In the genomic region with DNA sequence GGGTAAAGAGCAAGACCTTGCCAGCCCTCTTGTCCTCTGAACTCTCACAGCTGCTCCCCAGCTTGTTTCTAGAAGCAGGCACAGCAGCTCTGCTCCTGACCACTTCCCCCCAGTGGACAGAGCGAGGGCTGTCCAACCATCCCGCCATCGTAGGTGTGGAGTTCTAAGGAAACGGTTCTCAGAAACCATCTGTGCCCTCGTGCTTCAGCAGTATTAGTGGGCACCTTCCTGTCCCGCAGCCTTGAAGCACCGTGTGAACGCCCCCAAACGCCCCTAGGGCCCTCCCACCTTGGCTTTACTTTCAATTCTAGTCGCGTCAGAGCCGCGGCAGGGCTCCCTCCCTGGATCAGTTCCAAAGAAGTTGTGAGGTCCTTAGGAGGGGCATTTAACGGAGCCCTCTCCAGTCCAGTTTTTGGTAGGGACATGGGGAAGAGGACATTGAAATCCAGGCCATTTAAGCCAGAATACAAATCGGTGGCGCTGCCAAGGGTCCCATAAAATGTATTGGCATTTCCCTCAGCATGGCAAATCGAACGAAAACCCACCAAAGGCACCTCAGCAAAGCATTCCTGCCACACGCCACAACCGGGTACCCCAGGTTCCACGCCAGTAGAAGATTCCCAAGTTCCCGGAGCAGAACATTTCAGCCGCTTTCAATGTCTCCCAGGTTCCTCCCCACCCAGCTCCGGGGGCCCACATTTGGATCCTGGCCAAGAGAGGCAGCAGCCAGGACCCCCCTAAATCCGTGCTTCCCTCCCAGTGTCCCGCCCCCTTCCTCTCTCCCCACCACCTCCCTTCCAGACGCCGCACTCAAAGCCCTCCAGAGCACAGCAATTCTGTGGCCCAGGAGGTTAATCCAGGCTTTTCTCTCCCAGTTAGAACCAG, we compare ENCODE assay signal across 9 mouse cellular contexts. TPM values are rescaled to one million over a fixed set of nuclear protein-coding genes. Genes with fewer than 3 reads are reported as not detected.
DNase-seq lines count a peak whose midpoint lies in the region; ATAC-seq and TF ChIP-seq lines count a peak whose summit lies in the region.
"Had no signal": no experiment of that assay in that cellular context is flagged by ENCODE, and none has a peak within 500 bp of the region (broad histone marks: within the 10 kb centered on the region; RNA-seq: fewer than 3 reads in every experiment).

No protein-coding gene starts in this region.

- ATAC-seq in embryonic facial prominence, embryonic 13.5 days (ENCODE audit: insufficient number of reproducible peaks, insufficient read depth, low FRiP score, low TSS enrichment, low read depth) = no peak
- 0 out of 2 replicates have a peak, but pooled peaks have one; percentile 9 for ATAC-seq in heart, embryonic 14.5 days (ENCODE audit: insufficient number of reproducible peaks, insufficient read depth, low FRiP score, low read depth)
- ATAC-seq in kidney, embryonic 16.5 days (ENCODE audit: low FRiP score, low TSS enrichment) = peak; percentile 24; the same call in 1 of the 2 replicates

- TF ChIP-seq POLR2A in thymus, adult 2 months (IDR thresholded peaks at IDR 0.05; ENCODE audit: control insufficient read depth, extremely low read depth, insufficient read depth, low read length, poor library complexity) = no peak

- peak overlapping the region; percentile 79 for H3K4me3 ChIP-seq in embryonic facial prominence, embryonic 13.5 days
- peak overlapping the region; percentile 64 to 74 for H3K4me3 ChIP-seq in heart, embryonic 14.5 days (ENCODE audit: control insufficient read depth in 1 of 2, insufficient read depth in 1 of 2, low read depth in 1 of 2, low read length in 2 of 2)
- H3K4me3 ChIP-seq in kidney, embryonic 16.5 days (ENCODE audit: low read length) = peak overlapping the region; percentile 82
- H3K4me3 ChIP-seq in thymus, adult 2 months (ENCODE audit: control insufficient read depth, insufficient read depth, low read length) = no peak overlapping the region; the same call in 1 of the 2 replicates

- H3K4me2 ChIP-seq in embryonic facial prominence, embryonic 13.5 days = peak overlapping the region; percentile 76
- peak overlapping the region; percentile 96 for H3K4me2 ChIP-seq in heart, embryonic 14.5 days (ENCODE audit: low read length)
- peak overlapping the region; percentile 91 for H3K4me2 ChIP-seq in kidney, embryonic 16.5 days (replicated peaks; ENCODE audit: low read depth, low read length)

- H3K9me3 ChIP-seq in embryonic facial prominence, embryonic 13.5 days = no peaks in the 10 kb centered on the region
- H3K9me3 ChIP-seq in heart, embryonic 14.5 days (ENCODE audit: control insufficient read depth, low read length) = no peaks in the 10 kb centered on the region
- H3K9me3 ChIP-seq in kidney, embryonic 16.5 days (ENCODE audit: low read length) = no peaks in the 10 kb centered on the region

- H3K36me3 ChIP-seq in embryonic facial prominence, embryonic 13.5 days = no peaks in the 10 kb centered on the region
- no peaks in the 10 kb centered on the region for H3K36me3 ChIP-seq in heart, embryonic 14.5 days (ENCODE audit: control insufficient read depth, insufficient read depth, low read length)
- no peaks in the 10 kb centered on the region for H3K36me3 ChIP-seq in kidney, embryonic 16.5 days (ENCODE audit: insufficient read depth, low read length)
- no peaks in the 10 kb centered on the region for H3K36me3 ChIP-seq in thymus, adult 2 months (ENCODE audit: control insufficient read depth, insufficient read depth, low read length)

- peak overlapping the region; percentile 93 for H3K9ac ChIP-seq in embryonic facial prominence, embryonic 13.5 days
- peak overlapping the region; percentile 86 for H3K9ac ChIP-seq in heart, embryonic 14.5 days (ENCODE audit: low read length)
- peak overlapping the region; percentile 85 for H3K9ac ChIP-seq in kidney, embryonic 16.5 days (replicated peaks; ENCODE audit: low read length)

- WGBS in embryonic facial prominence, embryonic 13.5 days = under 1% methylated on average over 28 of the region's 28 CpGs
- under 1% methylated on average over 28 of the region's 28 CpGs for WGBS in heart, embryonic 14.5 days
- WGBS in kidney, embryonic 16.5 days = under 1% methylated on average over 28 of the region's 28 CpGs
- 1% methylated on average over 28 of the region's 28 CpGs for WGBS in thymus, adult 2 months

- H3K27ac ChIP-seq in embryonic facial prominence, embryonic 13.5 days = peak overlapping the region; percentile 91
- no peak overlapping the region for H3K27ac ChIP-seq in heart, embryonic 14.5 days (replicated peaks in 1 of 2; ENCODE audit: control insufficient read depth in 1 of 2, insufficient read depth in 1 of 2, low read depth in 2 of 2, low read length in 2 of 2)
- H3K27ac ChIP-seq in kidney, embryonic 16.5 days (ENCODE audit: low read length) = peak overlapping the region; percentile 92; the same call in 1 of the 2 replicates
- H3K27ac ChIP-seq in thymus, adult 2 months (ENCODE audit: control insufficient read depth, insufficient read depth, low read length) = no peak overlapping the region
- H3K27ac ChIP-seq: macrophage had no signal

- peak; percentile 6 for DNase-seq in right cerebral cortex, adult 18-20 months
- no peak for DNase-seq in right cerebral cortex, postnatal 36 days (ENCODE audit: low spot score in 2 of 2)
- peak; percentile 56 for DNase-seq in lung, postnatal 14 days
- DNase-seq in right cerebral cortex, postnatal 4 days = peak; percentile 17
- DNase-seq in thymus, adult 2 months = no peak

- no peaks in the 10 kb centered on the region for H3K27me3 ChIP-seq in embryonic facial prominence, embryonic 13.5 days
- H3K27me3 ChIP-seq in heart, embryonic 14.5 days (ENCODE audit: control insufficient read depth, insufficient read depth, low read length) = no peaks in the 10 kb centered on the region
- H3K27me3 ChIP-seq in kidney, embryonic 16.5 days (ENCODE audit: insufficient read depth, low read length) = no peaks in the 10 kb centered on the region
- peaks cover 7% of the 10 kb centered on the region; the same call in 1 of the 2 replicates for H3K27me3 ChIP-seq in thymus, adult 2 months (ENCODE audit: control insufficient read depth, insufficient read depth, low read length)

- peaks cover 42% of the 10 kb centered on the region for H3K4me1 ChIP-seq in embryonic facial prominence, embryonic 13.5 days
- peaks cover 5 to 30% of the 10 kb centered on the region in 2 experiments for H3K4me1 ChIP-seq in heart, embryonic 14.5 days (ENCODE audit: control insufficient read depth in 2 of 2, insufficient read depth in 2 of 2, low read length in 2 of 2)
- peaks cover 24% of the 10 kb centered on the region; the same call in 1 of the 2 replicates for H3K4me1 ChIP-seq in kidney, embryonic 16.5 days (ENCODE audit: insufficient read depth, low read length)
- no peaks in the 10 kb centered on the region for H3K4me1 ChIP-seq in thymus, adult 2 months (replicated peaks; ENCODE audit: control insufficient read depth, insufficient read depth, low read length)

- TF ChIP-seq CTCF in thymus, adult 2 months (IDR thresholded peaks at IDR 0.05; ENCODE audit: borderline replicate concordance, control insufficient read depth, extremely low read depth, insufficient read depth, low read length, poor library complexity) = no peak

RNA-seq across cellular contexts. Expression of gene Pcsk5, which starts 1.5 kb away (rescaled TPM):
- polyA plus RNA-seq in embryonic facial prominence, embryonic 13.5 days (2015; fragmentation: Nextera tagmentation; extraction: Ambion mirVana) = 30.8 and 33.9 TPM in 2 replicates
- 14.1 and 14.7 TPM in 2 replicates for polyA plus RNA-seq in heart, embryonic 14.5 days (2014; fragmentation: Nextera tagmentation; extraction: Ambion mirVana)
- polyA plus RNA-seq in kidney, embryonic 16.5 days (2015; fragmentation: Nextera tagmentation; extraction: Ambion mirVana) = 24.4 and 26.3 TPM in 2 replicates
- 0.58 and 0.73 TPM in 2 replicates for polyA plus RNA-seq in thymus, adult 2 months (2012; rRNA removed)
- polyA plus RNA-seq: macrophage had no signal

Comparison
In these comparisons a context has a peak if more than half of its experiments do, and no peak if none do; other contexts are left out.
1. DNase-seq: peak in right cerebral cortex, adult 18-20 months (single experiment), lung, postnatal 14 days (single experiment) and right cerebral cortex, postnatal 4 days (single experiment); none in right cerebral cortex, postnatal 36 days (0 of 2) and thymus, adult 2 months (single experiment).
2. H3K27ac ChIP-seq: peak in embryonic facial prominence, embryonic 13.5 days (single experiment) and kidney, embryonic 16.5 days (single experiment); none in heart, embryonic 14.5 days (0 of 2) and thymus, adult 2 months (single experiment).
3. Peak in every context shown above with its lines, with median percentiles within 50 percentile points of each other: H3K4me2 ChIP-seq and H3K9ac ChIP-seq.